Mouse (Mus musculus): ENCODE measurements around the gene D10Wsu102e. TPM values are rescaled to one million over a fixed set of nuclear protein-coding genes. Genes with fewer than 3 reads are reported as not detected.
"Not testable (repeated sequence)": the region's sequence is repeated elsewhere in the genome, so short reads cannot be mapped to it uniquely, and the experiment has no call there.

Gene D10Wsu102e
- polyA plus RNA-seq, 1 experiment from 2014 or later: 0.77 TPM

GRCm38 (mm10) chr10:83341226-83341625, 18.8 kb upstream of the D10Wsu102e start:
- H3K27ac ChIP-seq (ENCODE audit: low read length): no peak overlapping the region
- H3K27me3 ChIP-seq (ENCODE audit: control insufficient read depth, insufficient read depth, low read length): peaks cover 10% of the 10 kb centered on the region; the same call in 1 of the 2 replicates
- WGBS: 27% methylated on average over 2 of the region's 2 CpGs
- no peaks in the 10 kb centered on the region for H3K4me1 ChIP-seq (ENCODE audit: control insufficient read depth, insufficient read depth, low read length)
- H3K9me3 ChIP-seq (ENCODE audit: control insufficient read depth, low read depth, low read length): no peaks in the 10 kb centered on the region
- H3K9ac ChIP-seq (replicated peaks; ENCODE audit: low read depth, low read length): no peak overlapping the region
- no peak for ATAC-seq (ENCODE audit: insufficient number of reproducible peaks, insufficient read depth, low FRiP score, low read depth)
- H3K36me3 ChIP-seq (ENCODE audit: control insufficient read depth, insufficient read depth, low read length): no peaks in the 10 kb centered on the region
- no peak overlapping the region for H3K4me3 ChIP-seq (ENCODE audit: low read depth, low read length)
- no peak overlapping the region for H3K4me2 ChIP-seq (replicated peaks; ENCODE audit: low read depth, low read length)

GRCm38 (mm10) chr10:83343171-83343570, 16.9 kb upstream of the D10Wsu102e start:
- Histone ChIP-seq H3K27me3 (ENCODE audit: control insufficient read depth, insufficient read depth, low read length) (no peaks in the 10 kb centered on the region), H3K4me2 (replicated peaks; ENCODE audit: low read depth, low read length) (no peak overlapping the region), H3K27ac (ENCODE audit: low read length) (no peak overlapping the region), H3K9me3 (ENCODE audit: control insufficient read depth, low read depth, low read length) (no peaks in the 10 kb centered on the region), H3K4me3 (ENCODE audit: low read depth, low read length) (no peak overlapping the region), H3K4me1 (ENCODE audit: control insufficient read depth, insufficient read depth, low read length) (no peaks in the 10 kb centered on the region), H3K36me3 (ENCODE audit: control insufficient read depth, insufficient read depth, low read length) (no peaks in the 10 kb centered on the region), H3K9ac (replicated peaks; ENCODE audit: low read depth, low read length) (no peak overlapping the region)
- WGBS: 84% methylated on average over 5 of the region's 5 CpGs
- no peak for ATAC-seq (ENCODE audit: insufficient number of reproducible peaks, insufficient read depth, low FRiP score, low read depth)

GRCm38 (mm10) chr10:83343828-83344685, 16.0 kb upstream of the D10Wsu102e start:
- no peaks in the 10 kb centered on the region for H3K9me3 ChIP-seq (ENCODE audit: control insufficient read depth, low read depth, low read length)
- H3K27ac ChIP-seq (ENCODE audit: low read length): no peak overlapping the region
- no peak for ATAC-seq (ENCODE audit: insufficient number of reproducible peaks, insufficient read depth, low FRiP score, low read depth)
- H3K36me3 ChIP-seq (ENCODE audit: control insufficient read depth, insufficient read depth, low read length): no peaks in the 10 kb centered on the region
- H3K4me3 ChIP-seq (ENCODE audit: low read depth, low read length): no peak overlapping the region
- H3K4me2 ChIP-seq (replicated peaks; ENCODE audit: low read depth, low read length): no peak overlapping the region
- 26% methylated on average over 2 of the region's 2 CpGs for WGBS
- H3K4me1 ChIP-seq (ENCODE audit: control insufficient read depth, insufficient read depth, low read length): no peaks in the 10 kb centered on the region
- H3K9ac ChIP-seq (replicated peaks; ENCODE audit: low read depth, low read length): no peak overlapping the region
- H3K27me3 ChIP-seq (ENCODE audit: control insufficient read depth, insufficient read depth, low read length): no peaks in the 10 kb centered on the region

- no peak for ATAC-seq (ENCODE audit: insufficient number of reproducible peaks, insufficient read depth, low FRiP score, low read depth)
- WGBS: 46% methylated on average over 7 of the region's 7 CpGs
- no peaks in the 10 kb centered on the region for H3K36me3 ChIP-seq (ENCODE audit: control insufficient read depth, insufficient read depth, low read length)
- H3K27ac ChIP-seq (ENCODE audit: low read length): no peak overlapping the region
- no peak overlapping the region for H3K9ac ChIP-seq (replicated peaks; ENCODE audit: low read depth, low read length)
- no peak overlapping the region for H3K4me2 ChIP-seq (replicated peaks; ENCODE audit: low read depth, low read length)
- H3K4me1 ChIP-seq (ENCODE audit: control insufficient read depth, insufficient read depth, low read length): no peaks in the 10 kb centered on the region
- no peak overlapping the region for H3K4me3 ChIP-seq (ENCODE audit: low read depth, low read length)
- no peaks in the 10 kb centered on the region for H3K9me3 ChIP-seq (ENCODE audit: control insufficient read depth, low read depth, low read length)
- H3K27me3 ChIP-seq (ENCODE audit: control insufficient read depth, insufficient read depth, low read length): no peaks in the 10 kb centered on the region
These were observed 14.2 kb upstream of the D10Wsu102e start for GRCm38 (mm10) chr10:83345693-83346358.

- Histone ChIP-seq H3K4me3 (ENCODE audit: low read depth, low read length) (no peak overlapping the region), H3K27ac (ENCODE audit: low read length) (no peak overlapping the region), H3K9ac (replicated peaks; ENCODE audit: low read depth, low read length) (no peak overlapping the region), H3K4me1 (ENCODE audit: control insufficient read depth, insufficient read depth, low read length) (no peaks in the 10 kb centered on the region), H3K4me2 (replicated peaks; ENCODE audit: low read depth, low read length) (no peak overlapping the region), H3K27me3 (ENCODE audit: control insufficient read depth, insufficient read depth, low read length) (no peaks in the 10 kb centered on the region), H3K36me3 (ENCODE audit: control insufficient read depth, insufficient read depth, low read length) (no peaks in the 10 kb centered on the region), H3K9me3 (ENCODE audit: control insufficient read depth, low read depth, low read length) (no peaks in the 10 kb centered on the region)
- 83% methylated on average over 5 of the region's 5 CpGs for WGBS
- no peak for ATAC-seq (ENCODE audit: insufficient number of reproducible peaks, insufficient read depth, low FRiP score, low read depth)
These were observed 13.7 kb upstream of the D10Wsu102e start for GRCm38 (mm10) chr10:83346359-83346736.

GRCm38 (mm10) chr10:83347494-83347893, 12.5 kb upstream of the D10Wsu102e start:
- ATAC-seq (ENCODE audit: insufficient number of reproducible peaks, insufficient read depth, low FRiP score, low read depth): no peak
- 24% methylated on average over 7 of the region's 7 CpGs for WGBS

GRCm38 (mm10) chr10:83350689-83351088, 9.3 kb upstream of the D10Wsu102e start:
- Histone ChIP-seq H3K36me3 (ENCODE audit: control insufficient read depth, insufficient read depth, low read length) (no peaks in the 10 kb centered on the region), H3K4me3 (ENCODE audit: low read depth, low read length) (no peak overlapping the region), H3K4me2 (replicated peaks; ENCODE audit: low read depth, low read length) (no peak overlapping the region), H3K27me3 (ENCODE audit: control insufficient read depth, insufficient read depth, low read length) (no peaks in the 10 kb centered on the region), H3K27ac (ENCODE audit: low read length) (no peak overlapping the region), H3K4me1 (ENCODE audit: control insufficient read depth, insufficient read depth, low read length) (peaks cover 6% of the 10 kb centered on the region; the same call in 1 of the 2 replicates), H3K9me3 (ENCODE audit: control insufficient read depth, low read depth, low read length) (no peaks in the 10 kb centered on the region), H3K9ac (replicated peaks; ENCODE audit: low read depth, low read length) (no peak overlapping the region)
- 90% methylated on average over 2 of the region's 2 CpGs for WGBS
- ATAC-seq (ENCODE audit: insufficient number of reproducible peaks, insufficient read depth, low FRiP score, low read depth): no peak

More at GRCm38 (mm10) chr10:83347494-83347893, 12.5 kb upstream of the D10Wsu102e start:
- H3K9me3 ChIP-seq (ENCODE audit: control insufficient read depth, low read depth, low read length): no peaks in the 10 kb centered on the region
- no peaks in the 10 kb centered on the region for H3K36me3 ChIP-seq (ENCODE audit: control insufficient read depth, insufficient read depth, low read length)
- no peak overlapping the region for H3K9ac ChIP-seq (replicated peaks; ENCODE audit: low read depth, low read length)
- H3K4me1 ChIP-seq (ENCODE audit: control insufficient read depth, insufficient read depth, low read length): no peaks in the 10 kb centered on the region
- no peak overlapping the region for H3K4me3 ChIP-seq (ENCODE audit: low read depth, low read length)
- H3K27me3 ChIP-seq (ENCODE audit: control insufficient read depth, insufficient read depth, low read length): no peaks in the 10 kb centered on the region
- H3K4me2 ChIP-seq (replicated peaks; ENCODE audit: low read depth, low read length): no peak overlapping the region
- no peak overlapping the region for H3K27ac ChIP-seq (ENCODE audit: low read length)

GRCm38 (mm10) chr10:83351779-83352178, 8.2 kb upstream of the D10Wsu102e start:
- not testable (repeated sequence) for H3K9me3 ChIP-seq (ENCODE audit: control insufficient read depth, low read depth, low read length); H3K27ac ChIP-seq (ENCODE audit: low read length); H3K36me3 ChIP-seq (ENCODE audit: control insufficient read depth, insufficient read depth, low read length); H3K4me3 ChIP-seq (ENCODE audit: low read depth, low read length); H3K4me1 ChIP-seq (ENCODE audit: control insufficient read depth, insufficient read depth, low read length); H3K27me3 ChIP-seq (ENCODE audit: control insufficient read depth, insufficient read depth, low read length); H3K9ac ChIP-seq (replicated peaks; ENCODE audit: low read depth, low read length); ATAC-seq (ENCODE audit: insufficient number of reproducible peaks, insufficient read depth, low FRiP score, low read depth); H3K4me2 ChIP-seq (replicated peaks; ENCODE audit: low read depth, low read length)
- 88% methylated on average over 2 of the region's 4 CpGs for WGBS
